Mouse (Mus musculus) stomach, postnatal 0 days (tissue): Measurements from ENCODE around the gene Slc34a3. TPM values are rescaled to one million over a fixed set of nuclear protein-coding genes. Genes with fewer than 3 reads are reported as not detected.

Source experiments
- ATAC-seq: fragments of 200-750 bp; cut with Nextera tagmentation; 2 replicates; pipeline ENCODE4 v1.8.0; 2017; ENCODE audit not compliant: low FRiP score, low TSS enrichment
- DNase-seq: peaks from one replicate; pipeline ENCODE4 v3.0.0-alpha.2; 2016; ENCODE audit warnings: low spot score
- H3K27ac ChIP-seq: fragments of 300-500 bp; sonication (generic); replicated peaks from 2 replicates; pipeline ENCODE4 v1.5.1; 2014; ENCODE audit warnings: mild to moderate bottlenecking, control low read depth
- H3K27me3 ChIP-seq: fragments of 300-500 bp; sonication (generic); 2 replicates; pipeline ENCODE4 v1.6.1; 2014; ENCODE audit warnings: low read length; ENCODE audit not compliant: control insufficient read depth, insufficient read depth
- H3K36me3 ChIP-seq: fragments of 300-500 bp; sonication (generic); 2 replicates; pipeline ENCODE4 v1.6.1; 2014; ENCODE audit warnings: low read length, mixed read lengths; ENCODE audit not compliant: control insufficient read depth, insufficient read depth
- H3K4me1 ChIP-seq: fragments of 300-500 bp; sonication (generic); replicated peaks from 2 replicates; pipeline ENCODE4 v1.6.1; 2014; ENCODE audit warnings: antibody characterized with exemption; ENCODE audit not compliant: control insufficient read depth, insufficient read depth
- H3K4me2 ChIP-seq: fragments of 300-500 bp; sonication (generic); replicated peaks from 2 replicates; pipeline ENCODE4 v1.6.1; 2014; ENCODE audit warnings: low read depth, mild to moderate bottlenecking, control low read depth, moderate library complexity
- H3K4me3 ChIP-seq: fragments of 300-500 bp; sonication (generic); 2 replicates; pipeline ENCODE4 v1.5.1; 2014; ENCODE audit warnings: low read depth, low read length, control low read depth
- H3K9ac ChIP-seq: fragments of 300-500 bp; sonication (generic); 2 replicates; pipeline ENCODE4 v1.6.1; 2014; ENCODE audit warnings: mild to moderate bottlenecking, low read length, control low read depth, mixed read lengths
- H3K9me3 ChIP-seq: fragments of 300-500 bp; sonication (generic); 2 replicates; pipeline ENCODE4 v1.6.1; 2016; ENCODE audit warnings: low read length; ENCODE audit not compliant: control insufficient read depth
- CTCF ChIP-seq: IDR thresholded peaks from 2 replicates; pipeline ENCODE4 v1.5.1; 2016; ENCODE audit warnings: antibody characterized with exemption, low read depth, mild to moderate bottlenecking, moderate library complexity
- EP300 ChIP-seq: optimal IDR thresholded peaks from 2 replicates; pipeline ENCODE3; 2016; ENCODE audit warnings: antibody characterized with exemption
- WGBS: fragments of 180-500 bp; shearing (Covaris S2); extraction: QIAGEN DNeasy Blood & Tissue Kit; methylation state at CpG from one replicate; pipeline ENCODE4 v1.1.7; 2014; 5-methylcytosine and 5-hydroxymethylcytosine counted together
- polyA plus RNA-seq: library from polyadenylated mRNA; unstranded; fragments of >200 nt; fragmentation: Nextera tagmentation; extraction: Ambion mirVana; gene quantifications from 2 replicates; pipeline ENCODE4 v1.2.1, GENCODE M21; 2015

The Slc34a3 gene
- polyA plus RNA-seq, 1 experiment from 2014 or later: 0.10 TPM

- no peaks in the 10 kb centered on the region for H3K9me3 ChIP-seq
- no peak for DNase-seq
- no peak overlapping the region for H3K4me3 ChIP-seq
- H3K27me3 ChIP-seq: no peaks in the 10 kb centered on the region
- no peak overlapping the region for H3K27ac ChIP-seq
- TF ChIP-seq CTCF (no peak), EP300 (no peak)
- ATAC-seq: no peak
- H3K4me2 ChIP-seq: no peak overlapping the region
- H3K36me3 ChIP-seq: no peaks in the 10 kb centered on the region
- H3K4me1 ChIP-seq: no peaks in the 10 kb centered on the region
- WGBS: 69% methylated on average over 5 of the region's 5 CpGs
- no peak overlapping the region for H3K9ac ChIP-seq
Observed at GRCm38 (mm10) chr2:25221331-25221772, 12.8 kb downstream of the Slc34a3 start.

DNA sequence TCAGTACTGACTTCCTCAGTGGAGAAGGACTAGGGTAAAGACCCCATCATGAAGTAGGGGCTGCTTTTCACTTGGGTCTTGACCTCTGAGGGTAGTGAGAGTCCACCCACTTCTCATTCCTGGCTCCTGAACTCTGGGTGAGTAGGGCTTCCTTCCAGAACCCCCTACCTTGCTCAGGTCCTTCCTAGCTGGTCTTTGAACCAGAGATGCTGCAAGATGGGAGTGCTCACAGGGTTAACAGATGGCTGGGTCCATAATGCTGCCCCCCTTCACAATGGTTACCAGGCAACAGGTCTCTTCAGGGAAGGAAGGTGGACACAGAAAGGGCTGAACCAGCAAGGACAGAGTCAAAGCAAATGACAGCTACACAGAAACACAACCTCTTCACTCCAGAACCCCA, 15.7 kb downstream of the Slc34a3 start, which contains the start of gene Fam166a:
Gene Fam166a, plus strand, starts transcription at position 301 of the 400 bp plus-strand sequence.
- ATAC-seq: no peak
- Histone ChIP-seq H3K27me3 (no peaks in the 10 kb centered on the region), H3K27ac (no peak within 1 kb of the TSS), H3K9me3 (no peaks in the 10 kb centered on the region), H3K4me1 (no peaks in the 10 kb centered on the region), H3K4me3 (no peak within 1 kb of the TSS), H3K36me3 (no peaks in the 10 kb centered on the region), H3K9ac (no peak within 1 kb of the TSS), H3K4me2 (no peak within 1 kb of the TSS)
- TF ChIP-seq EP300 (no peak), CTCF (no peak)
- DNase-seq: no peak

- ATAC-seq (no peak), DNase-seq (no peak)
- Histone ChIP-seq H3K4me1 (no peaks in the 10 kb centered on the region), H3K9me3 (no peaks in the 10 kb centered on the region), H3K36me3 (no peaks in the 10 kb centered on the region), H3K9ac (no peak overlapping the region), H3K27ac (no peak overlapping the region), H3K4me3 (no peak overlapping the region), H3K27me3 (no peaks in the 10 kb centered on the region), H3K4me2 (no peak overlapping the region)
- TF ChIP-seq EP300 (no peak), CTCF (no peak)
- 53% methylated on average over 2 of the region's 2 CpGs for WGBS
Observed at GRCm38 (mm10) chr2:25217666-25218065, 16.5 kb downstream of the Slc34a3 start.

GRCm38 (mm10) chr2:25214444-25214843, 19.7 kb downstream of the Slc34a3 start, which contains the start of gene Stpg3:
Stpg3 (minus strand) TSS chr2:25214637.
- no peaks in the 10 kb centered on the region for H3K27me3 ChIP-seq
- TF ChIP-seq EP300: no peak
- no peak for TF ChIP-seq CTCF
- WGBS: 70% methylated on average over 3 of the region's 3 CpGs
- no peak within 1 kb of the TSS for H3K4me2 ChIP-seq
- DNase-seq: no peak
- no peak within 1 kb of the TSS for H3K9ac ChIP-seq
- H3K9me3 ChIP-seq: no peaks in the 10 kb centered on the region
- H3K4me1 ChIP-seq: 0 out of 2 replicates have a peak, but pooled peaks cover 2% of the 10 kb centered on the region
- no peaks in the 10 kb centered on the region for H3K36me3 ChIP-seq
- no peak within 1 kb of the TSS for H3K4me3 ChIP-seq
- no peak within 1 kb of the TSS for H3K27ac ChIP-seq
- no peak for ATAC-seq

DNA sequence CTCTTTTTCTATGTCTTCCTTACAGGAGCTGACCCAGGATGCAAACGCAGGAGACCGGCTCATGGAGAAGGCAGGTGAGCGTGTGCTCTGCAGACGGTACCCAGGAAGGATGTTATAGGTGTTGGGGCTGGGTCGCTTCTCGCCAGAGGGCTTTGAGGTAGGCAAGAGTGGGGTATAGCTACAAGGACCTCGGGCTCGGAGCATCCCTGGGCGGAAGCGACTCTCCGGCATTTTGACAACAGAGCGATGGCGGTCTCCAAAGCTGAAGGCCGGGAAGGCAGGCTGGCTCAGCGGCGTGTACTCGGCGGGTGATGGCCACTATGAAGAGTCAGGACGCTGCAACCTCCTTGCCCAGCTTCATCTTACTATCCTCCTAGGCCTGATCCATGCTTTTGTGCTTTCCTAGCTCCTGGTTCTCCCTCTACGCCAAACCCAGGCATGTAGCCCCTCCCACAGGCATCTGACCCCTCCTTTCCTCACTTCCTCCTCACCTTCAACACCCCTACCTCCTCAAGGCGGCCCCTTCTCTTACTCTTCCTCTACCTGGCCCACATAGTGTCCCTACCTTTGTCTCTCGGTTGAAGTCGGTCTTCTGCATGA, 20.8 kb downstream of the Slc34a3 start:
- TF ChIP-seq CTCF (no peak), EP300 (no peak)
- H3K4me1 ChIP-seq: 0 out of 2 replicates have a peak, but pooled peaks cover 2% of the 10 kb centered on the region
- no peak for ATAC-seq

GRCm38 (mm10) chr2:25211121-25211670, 23.0 kb downstream of the Slc34a3 start, which contains the start of gene Nelfb:
Nelfb (minus strand) TSS chr2:25211489.
- Histone ChIP-seq H3K27ac (peak within 1 kb of the TSS; percentile 92), H3K4me2 (peak within 1 kb of the TSS; percentile 95), H3K27me3 (no peaks in the 10 kb centered on the region), H3K36me3 (peaks cover 5% of the 10 kb centered on the region), H3K4me3 (peak within 1 kb of the TSS; percentile 83), H3K4me1 (0 out of 2 replicates have a peak, but pooled peaks cover 2% of the 10 kb centered on the region), H3K9me3 (no peaks in the 10 kb centered on the region), H3K9ac (peak within 1 kb of the TSS; percentile 96)
- peak; percentile 91 for ATAC-seq
- peak; percentile 27; the same call in 1 of the 2 replicates for TF ChIP-seq CTCF
- TF ChIP-seq EP300: no peak
- peak; percentile 92 for DNase-seq
- under 1% methylated on average over 44 of the region's 44 CpGs for WGBS

More for the DNA sequence above, 20.8 kb downstream of the Slc34a3 start:
- no peak for DNase-seq
- Histone ChIP-seq H3K4me3 (no peak overlapping the region), H3K27me3 (no peaks in the 10 kb centered on the region), H3K9ac (no peak overlapping the region), H3K36me3 (no peaks in the 10 kb centered on the region), H3K4me2 (no peak overlapping the region), H3K9me3 (no peaks in the 10 kb centered on the region), H3K27ac (no peak overlapping the region)
- whole genome bisulfite sequencing: 62% methylated on average over 23 of the region's 23 CpGs
